Mouse (Mus musculus): ENCODE measurements around the gene Lck.
"Not testable (repeated sequence)": the region's sequence is repeated elsewhere in the genome, so short reads cannot be mapped to it uniquely, and the experiment has no call there.

The Lck gene

DNA sequence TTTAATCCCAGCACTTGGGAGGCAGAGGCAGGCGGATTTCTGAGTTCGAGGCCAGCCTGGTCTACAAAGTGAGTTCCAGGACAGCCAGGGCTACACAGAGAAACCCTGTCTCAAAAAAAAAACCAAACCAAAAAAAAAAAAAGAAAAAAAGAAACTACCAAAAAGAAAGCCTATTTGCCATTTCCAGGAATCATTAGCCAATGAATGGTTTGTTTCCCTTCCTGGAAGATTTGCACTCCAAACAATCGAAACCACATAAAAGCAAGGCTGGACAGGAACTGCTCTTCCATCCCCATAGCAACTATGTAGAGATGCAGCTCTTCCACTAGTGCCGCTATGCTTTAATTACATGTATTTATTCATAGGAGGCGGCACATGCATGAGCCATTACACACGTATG, 18.9 kb downstream of the Lck start:
- DNase-seq: not testable (repeated sequence)

DNA sequence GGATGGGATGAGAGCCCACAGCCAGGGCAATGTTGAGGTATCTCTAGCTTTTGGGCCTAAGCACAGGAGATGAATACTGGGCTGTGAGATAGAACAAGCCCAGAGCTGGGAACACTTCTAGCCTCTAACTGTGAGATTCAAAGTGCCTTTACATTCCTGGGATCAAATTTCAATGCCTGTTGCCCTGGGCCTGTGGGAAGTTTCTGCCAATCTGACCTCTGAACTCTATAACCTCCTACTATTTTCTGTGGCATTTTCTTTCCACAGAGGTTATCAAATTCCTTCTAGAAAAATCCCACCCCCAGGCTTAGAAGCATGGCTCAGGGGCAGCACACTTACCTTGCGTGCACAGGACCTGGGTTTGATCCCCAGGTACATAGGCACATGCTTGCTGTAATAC, 23.1 kb downstream of the Lck start:
- no peak for DNase-seq

DNA sequence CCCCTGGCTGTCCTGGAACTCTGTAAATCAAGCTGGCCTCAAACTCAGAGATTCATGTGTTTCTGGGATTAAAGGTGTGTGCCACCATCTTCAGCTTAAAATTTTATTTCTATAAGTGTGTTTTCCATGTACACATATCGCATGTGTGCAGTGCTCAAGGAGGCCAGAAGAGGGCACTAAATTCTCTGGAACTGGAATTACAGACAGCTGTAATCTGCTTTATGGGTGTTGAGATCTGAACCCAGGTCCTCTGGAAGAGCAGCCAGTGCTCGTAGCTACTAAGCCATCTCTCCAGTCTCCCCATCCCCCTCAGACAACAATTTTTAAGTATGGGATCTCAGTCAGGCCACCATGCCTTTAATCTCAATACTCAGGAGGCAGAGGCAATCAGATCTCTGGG, 24.1 kb downstream of the Lck start:
- DNase-seq: no peak

DNA sequence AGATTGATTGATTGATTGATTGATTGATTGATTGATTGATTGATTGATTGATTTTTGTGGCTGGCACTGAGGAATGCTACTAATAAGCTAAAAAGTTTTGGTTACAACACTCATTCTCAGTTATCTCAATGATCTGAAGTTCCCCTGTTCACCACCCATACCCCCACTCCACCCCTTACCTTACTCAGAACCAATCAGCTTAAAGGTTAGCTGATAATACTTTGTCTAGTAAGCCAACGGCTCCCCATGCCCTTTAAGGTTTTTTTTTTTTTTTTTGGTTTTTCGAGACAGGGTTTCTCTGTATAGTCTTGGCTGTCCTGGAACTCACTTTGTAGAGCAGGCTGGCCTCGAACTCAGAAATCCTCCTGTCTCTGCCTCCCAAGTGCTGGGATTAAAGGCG, 25.8 kb downstream of the Lck start:
- not testable (repeated sequence) for DNase-seq

DNA sequence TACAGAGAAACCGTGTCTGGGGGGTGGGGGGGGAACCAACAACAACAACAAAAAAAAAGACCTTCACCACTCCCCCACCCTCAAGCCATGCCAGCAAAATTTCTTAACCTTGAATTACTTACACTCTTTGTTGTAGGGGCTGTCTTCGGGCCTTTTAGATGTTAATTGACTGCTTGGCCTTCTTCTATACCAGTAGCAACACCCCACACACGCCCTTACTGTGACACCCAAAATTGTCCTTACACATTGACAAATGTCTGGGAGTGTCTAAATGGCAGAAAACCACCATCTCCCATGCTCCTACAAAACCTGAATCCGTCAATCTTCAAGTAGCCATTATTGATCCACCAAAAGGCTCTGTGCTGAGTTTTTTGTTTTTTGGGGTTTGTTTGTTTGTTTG, 29.3 kb downstream of the Lck start:
- DNase-seq: no peak

DNA sequence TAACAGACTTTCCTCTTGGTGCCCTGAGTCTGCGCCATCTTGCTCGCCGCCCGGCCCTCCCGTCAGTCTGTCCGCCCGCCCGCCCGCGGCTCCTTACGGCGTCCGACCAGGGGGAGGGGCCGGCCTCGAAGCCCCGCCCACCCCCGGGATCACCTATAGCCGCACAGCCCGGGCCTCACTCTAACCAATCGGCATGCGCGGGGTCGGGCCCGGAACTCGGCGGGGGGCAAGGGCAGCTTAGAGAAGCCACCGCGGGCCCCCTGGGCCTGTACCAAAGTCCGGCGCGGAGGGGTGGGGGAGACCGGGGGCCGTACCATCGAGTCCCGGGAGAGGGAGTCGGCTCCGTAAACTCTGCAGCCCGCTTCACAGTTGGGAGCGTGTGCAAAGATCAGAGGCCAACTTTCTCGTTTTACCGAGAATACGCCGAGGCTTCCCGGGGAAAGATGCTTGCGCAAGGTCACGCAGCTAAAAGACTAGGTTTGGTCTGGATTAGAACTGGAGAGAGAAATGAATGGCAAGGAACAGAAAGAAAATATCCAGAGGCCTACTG, 30.8 kb downstream of the Lck start, which contains the start of gene Hdac1:
Gene Hdac1 (minus strand): TSS at position 122 of the 550 bp plus-strand sequence.
- peak; percentile 98 for DNase-seq

DNA sequence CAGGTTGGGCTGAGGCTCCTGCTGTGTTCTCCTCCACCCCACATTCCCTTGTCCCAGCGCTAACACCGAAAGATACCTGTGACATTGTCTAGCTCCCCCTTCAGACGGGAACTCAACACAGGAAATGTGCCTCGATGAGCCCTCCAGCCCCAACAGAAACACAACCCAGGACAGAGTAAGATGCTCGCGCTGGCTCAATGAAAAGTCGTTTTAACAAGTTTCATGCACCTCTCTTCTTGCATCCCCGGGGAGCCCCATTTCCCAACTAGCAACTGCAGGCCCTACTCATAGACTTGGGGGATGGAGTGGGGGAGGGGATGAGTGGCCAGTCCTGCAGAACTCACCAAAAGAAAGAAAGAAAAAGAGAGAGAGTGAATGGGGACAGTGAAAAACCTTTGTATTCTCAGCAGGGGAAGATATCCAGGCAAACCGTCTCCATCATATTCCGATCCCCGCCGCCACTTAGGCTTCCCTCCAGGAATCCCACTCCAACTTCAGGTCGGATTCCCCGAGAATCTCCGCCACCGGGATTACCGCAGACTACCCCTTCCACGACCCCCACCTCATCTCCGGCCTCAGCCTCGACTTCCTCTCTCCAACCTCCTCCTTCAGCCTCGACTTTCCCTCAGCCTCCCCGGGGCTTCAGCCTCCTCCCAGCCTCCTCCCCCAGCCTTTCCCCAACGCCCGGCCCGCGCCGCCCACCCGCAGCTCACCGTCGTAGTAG, 31.4 kb downstream of the Lck start:
- peak; percentile 51 for DNase-seq

DNA sequence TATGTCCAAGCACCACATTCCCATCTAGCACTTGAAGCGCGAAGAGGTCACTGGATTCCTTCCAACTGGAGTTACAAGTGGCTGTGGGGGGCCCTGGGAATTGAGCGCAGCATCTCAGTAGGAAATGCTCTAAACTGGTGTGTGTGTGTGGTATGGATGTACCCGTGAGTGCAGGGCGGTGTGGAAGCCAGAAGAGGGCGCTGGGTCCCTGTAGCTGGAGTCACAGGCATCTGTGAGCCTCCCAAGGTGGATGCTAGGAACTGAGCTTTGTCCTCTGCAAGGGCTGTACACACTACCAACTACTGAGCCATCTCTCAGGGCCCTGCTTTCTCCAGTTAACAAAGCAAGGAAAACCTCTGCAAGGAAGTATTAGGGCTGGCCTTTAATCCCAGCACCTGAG, 33.4 kb downstream of the Lck start:
- DNase-seq: no peak

DNA sequence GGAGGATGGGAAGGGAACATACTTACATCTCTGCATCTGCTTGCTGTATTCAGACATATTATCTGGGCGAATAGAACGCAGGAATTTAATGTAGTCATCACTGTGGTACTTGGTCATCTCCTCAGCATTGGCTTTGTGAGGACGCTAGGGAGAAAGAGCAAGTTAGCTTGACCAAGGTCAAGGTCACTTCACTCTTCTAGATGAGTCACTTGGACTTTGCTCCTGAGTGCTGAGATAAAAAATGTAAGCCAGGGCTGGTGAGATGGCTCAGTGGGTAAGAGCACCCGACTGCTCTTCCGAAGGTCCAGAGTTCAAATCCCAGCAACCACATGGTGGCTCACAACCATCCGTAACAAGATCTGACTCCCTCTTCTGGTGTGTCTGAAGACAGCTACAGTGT, 44.5 kb downstream of the Lck start:
- not testable (repeated sequence) for DNase-seq

DNA sequence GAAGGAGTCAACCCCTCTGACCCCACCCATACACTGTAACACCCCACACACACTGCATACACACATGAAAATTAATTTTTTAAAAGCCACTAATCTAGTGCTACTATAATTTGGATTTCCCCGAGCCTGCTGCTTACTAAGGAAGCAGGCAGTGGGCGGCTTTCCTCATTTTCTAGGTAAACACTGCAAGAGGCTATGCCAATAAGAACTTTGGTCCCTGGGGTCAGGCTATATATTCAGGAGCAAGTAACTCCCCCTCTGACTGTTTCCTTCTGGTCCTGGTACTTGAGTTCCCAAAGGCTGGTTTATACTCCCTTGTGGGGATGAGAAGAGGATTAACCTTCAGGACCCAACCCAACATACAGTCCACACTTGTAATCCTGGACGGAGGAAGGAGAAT, 47.6 kb downstream of the Lck start:
- DNase-seq: no peak

DNA sequence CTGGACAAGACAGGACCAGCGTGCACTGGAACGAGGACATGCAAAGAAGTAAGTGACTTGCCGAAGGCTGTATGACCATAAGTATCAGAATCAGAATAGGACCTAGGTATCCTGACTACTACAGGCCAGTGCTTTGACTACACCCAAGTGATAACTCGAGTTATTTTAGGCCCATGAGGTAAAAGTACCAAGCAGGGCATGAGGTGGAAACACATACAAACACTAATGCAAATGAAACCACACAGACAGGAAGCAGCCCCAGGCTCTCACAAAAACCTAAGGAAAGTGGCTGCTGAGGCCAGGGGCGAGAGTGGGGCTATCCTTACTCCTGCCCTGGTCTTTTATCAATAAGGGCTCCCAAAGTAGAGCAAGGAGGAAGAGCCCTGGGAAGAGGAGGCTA, 48.1 kb downstream of the Lck start:
- no peak for DNase-seq

DNA sequence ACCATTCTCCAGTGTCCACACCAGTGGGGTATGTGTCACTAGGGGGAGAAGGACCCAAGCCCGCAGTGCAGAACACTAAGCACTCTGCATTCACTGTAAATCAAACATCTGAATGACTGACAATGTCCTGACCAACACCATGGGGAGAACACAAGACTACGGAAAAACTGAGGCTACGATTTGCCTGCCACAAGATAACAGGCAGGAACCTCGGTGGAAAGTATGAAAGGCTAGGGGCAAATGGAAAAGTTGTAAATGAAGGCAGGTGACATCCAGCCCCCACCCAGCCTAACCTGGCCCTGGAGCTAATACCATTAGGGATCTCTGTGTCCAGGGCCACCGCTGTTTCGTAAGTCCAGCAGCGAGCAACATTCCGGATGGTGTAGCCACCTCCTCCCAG, 54.9 kb downstream of the Lck start:
- no peak for DNase-seq

DNA sequence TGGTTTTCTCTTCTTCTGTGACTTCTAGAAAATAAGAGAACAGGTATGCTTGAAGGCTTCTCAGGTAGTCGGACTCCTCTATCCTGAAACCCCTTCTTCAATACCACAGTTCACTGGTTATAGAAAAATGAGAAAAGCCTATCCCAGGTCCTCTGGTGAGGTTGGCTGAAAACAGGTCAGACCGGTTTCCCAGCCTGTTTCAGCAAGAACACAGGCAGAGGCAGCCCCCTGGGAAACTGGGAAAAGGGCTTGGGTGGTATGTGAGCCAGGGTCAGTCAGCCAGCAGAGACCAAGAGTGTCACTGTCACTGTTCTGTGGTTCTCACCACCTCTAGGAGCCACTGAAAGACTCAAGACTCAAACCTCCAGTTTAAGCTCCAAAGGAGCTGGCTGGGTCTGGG, 56.5 kb downstream of the Lck start:
- no peak for DNase-seq

DNA sequence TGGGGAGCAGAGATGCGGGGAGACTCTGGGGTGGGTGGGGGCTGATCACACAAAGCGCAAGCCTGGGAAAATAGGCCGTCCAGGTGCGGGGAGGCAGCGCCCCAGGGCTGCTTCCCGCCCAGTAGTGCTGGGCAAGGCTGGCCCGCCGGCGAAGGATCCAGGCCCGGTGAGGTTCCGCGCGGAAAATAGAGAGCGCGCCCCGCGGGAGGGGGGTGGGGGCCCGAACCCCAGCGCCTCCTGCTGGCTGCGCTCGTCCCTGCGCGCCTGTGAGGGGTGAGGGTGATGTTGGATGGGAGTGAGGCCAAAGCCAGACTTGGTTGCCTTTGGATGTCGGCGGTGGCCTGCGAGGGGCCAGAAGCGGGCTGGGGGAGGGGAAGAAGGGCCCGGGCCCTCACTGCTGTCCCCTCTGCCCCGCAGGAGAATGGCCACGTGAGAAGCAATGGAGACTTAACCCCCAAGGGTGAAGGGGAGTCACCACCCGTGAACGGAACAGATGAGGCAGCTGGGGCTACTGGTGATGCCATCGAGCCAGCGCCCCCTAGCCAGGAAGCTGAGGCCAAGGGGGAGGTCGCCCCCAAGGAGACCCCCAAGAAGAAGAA, 59.0 kb downstream of the Lck start:
- no peak for DNase-seq

DNA sequence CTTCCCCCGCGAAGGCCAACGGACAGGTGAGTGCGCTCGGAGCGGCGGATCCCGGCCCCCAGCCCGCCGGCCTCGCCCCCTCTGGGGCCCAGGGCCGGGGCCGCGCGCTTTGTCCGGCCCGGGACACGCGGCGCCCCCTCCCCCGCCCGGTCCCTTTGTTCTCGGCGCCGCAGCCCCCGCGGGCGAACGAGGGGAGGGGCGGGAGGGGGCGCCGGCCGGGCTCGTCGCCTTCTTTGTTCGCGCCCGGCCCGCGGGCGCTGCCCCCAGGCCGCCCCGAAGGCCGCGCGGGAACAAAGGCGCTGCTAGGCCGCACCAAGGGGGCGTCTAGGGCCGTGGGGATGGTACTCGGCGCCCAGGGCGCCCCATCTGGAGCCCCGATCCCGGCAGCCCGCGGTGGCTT, 59.5 kb downstream of the Lck start:
- no peak for DNase-seq

DNA sequence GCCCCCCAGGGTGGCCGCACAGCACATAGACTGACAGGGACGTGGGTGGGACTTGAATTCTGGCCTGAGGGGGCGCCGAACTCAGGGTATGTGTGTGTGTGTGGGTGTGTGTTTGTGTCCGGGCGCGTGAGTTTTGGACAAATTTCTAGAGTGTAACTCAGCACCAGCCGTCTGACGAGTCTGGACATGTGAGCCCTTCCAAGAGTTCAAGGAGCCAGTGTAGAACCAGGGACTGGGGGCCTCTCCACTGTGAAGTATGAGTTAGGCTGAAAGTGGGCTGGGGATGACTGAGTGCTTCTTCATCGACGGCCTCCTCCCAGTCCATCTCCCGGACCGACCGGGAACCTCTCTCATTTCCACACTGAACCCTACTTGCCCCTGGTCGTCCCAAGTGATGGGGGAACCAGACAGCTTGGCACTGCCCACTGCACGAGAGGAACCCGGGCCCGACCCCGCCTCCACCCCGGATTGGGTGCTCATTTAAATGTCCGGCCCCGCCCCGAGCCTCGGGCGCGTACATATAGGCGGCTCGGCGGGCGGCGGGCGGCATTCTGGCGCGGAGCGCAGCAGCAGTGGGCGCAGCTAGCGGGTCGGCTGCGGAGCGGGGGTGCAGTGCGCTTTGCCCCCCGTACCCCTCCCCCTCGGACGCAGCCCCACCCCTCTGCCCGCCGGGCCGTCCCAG, 60.2 kb downstream of the Lck start, which contains the start of gene Marcksl1:
Gene Marcksl1 (plus strand): TSS at position 496 of the 682 bp plus-strand sequence.
- DNase-seq: no peak

DNA sequence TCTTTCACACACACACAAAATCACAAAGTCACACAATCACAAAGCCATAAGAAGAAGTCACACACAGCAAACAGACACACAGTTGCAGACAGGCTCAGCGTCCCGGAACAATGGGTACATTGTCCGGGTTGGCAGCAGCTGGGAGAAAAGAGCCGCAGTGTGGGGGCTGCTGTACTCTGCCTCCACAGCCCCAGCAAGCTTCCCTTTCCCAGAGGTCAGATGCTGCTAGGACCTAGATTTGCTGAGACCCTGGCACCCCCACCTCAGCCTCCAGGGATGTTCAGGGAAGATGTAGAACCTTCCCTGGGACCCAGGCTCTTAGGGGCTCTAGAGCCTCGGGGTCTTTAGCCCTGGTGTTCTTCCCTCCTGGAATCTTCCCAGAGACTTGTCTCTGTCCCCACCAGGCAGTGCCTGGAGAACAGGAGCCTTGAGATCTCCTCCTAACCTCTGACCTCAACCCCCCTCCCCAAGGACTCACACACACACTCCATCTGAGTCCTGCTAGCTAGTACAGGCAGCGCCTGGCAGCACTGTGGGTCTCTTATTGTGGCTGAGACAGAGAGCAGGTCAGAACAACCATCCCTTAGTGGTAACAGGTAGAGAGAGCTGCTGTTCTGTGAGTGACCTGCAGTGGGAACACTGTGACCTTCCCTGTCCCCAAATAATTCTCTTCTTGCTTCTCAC, 61.9 kb downstream of the Lck start:
- no peak for DNase-seq

DNA sequence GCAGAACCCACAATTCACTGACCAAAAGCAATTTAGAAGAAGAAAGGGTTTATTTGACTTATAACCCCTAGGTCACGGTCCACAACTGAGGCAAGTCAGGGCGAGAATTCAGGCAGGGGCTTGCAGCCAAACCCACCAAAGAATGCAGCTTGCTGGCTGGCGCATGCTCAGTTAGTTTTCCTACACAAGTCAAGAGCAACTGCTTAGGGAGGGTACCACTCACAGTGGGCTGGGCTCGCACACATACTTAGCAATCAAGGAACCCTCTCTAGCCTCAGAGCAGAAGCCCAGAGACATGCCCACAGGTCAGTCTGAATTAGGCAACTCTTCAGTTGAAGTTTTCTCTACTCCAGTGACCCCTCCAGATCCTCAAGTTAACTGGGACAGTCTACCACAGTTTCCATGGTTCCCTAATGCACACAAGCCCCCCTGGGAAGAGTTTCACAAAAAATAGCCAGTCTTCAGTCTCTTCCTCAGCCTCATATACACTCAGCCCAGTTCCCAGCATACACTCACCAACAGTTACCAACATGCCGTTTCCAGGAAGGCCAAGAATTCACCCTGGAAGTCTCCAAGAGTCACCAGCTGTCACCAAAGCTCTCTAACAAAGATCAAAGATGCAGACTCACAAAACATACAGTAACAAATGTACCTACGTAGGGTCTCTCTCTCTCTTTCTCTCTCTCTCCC, 62.6 kb downstream of the Lck start:
- DNase-seq: no peak

DNA sequence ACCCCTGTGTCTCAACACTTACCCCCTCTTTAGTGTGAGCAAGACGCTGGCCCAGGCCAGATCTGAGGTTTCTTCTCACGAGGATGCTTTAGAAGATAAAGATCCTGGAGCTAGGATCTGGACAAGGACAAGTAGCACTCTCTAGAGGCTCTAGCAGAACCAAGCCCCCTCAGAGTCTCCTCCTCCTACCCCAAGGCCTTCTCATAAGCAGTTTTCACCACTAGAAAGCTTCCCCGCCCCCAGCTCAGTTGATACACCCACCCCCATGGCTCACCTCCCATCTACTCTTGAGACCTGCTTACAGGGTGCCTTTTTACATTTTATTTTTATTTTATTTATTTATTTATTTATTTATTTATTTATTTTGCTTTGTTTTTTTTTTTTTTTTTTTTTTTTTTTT, 63.8 kb downstream of the Lck start:
- no peak for DNase-seq

DNA sequence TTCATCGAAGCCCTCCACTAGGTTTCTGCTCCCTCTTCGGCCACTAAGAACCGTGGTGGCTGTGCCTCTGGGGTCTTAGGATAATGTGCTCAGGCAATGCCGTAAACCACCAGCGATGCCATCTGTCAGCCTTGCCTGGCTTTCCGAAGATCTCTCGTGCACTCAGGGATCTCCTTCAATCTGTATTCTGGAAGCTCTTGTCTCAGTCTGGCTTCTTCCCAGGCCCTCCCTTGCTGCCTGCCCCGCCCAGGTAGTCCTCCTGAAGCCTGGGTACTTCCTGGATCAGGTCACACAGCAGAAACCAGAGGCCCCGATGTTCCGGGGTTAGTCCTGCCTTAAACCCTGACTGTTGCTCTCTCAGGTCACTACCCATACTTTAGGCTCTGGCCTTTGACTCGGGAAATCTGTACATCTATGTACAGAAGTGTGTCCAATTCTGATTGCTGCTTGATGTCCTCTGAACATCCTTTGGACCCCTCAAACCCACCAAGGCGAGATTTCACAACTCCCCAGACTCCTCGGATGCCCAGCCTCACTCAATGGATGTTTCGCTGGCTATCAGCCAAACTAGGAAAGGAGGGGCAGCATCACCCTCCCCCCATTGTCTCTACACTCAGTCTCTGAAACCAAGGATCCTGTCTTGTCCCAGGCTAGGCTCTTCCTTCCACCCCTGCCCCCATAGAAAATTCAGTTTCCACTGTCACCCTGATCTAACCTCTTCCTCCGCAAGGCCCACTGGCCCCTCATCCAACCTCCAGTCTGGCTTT, 64.4 kb downstream of the Lck start:
- DNase-seq: no peak

DNA sequence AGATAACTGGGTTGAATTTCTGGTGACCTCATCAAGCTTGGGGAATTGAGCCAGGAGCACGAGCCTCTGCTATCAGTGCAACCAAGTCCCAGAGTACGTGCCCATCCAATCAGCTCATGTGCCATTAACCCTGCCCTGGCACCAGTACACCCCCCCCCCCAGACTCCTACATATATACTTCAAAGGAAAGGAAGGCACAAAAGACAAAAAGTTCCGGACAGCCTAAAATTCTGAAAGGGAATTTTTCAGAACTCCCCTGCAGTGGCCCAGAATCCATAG, 65.3 kb downstream of the Lck start:
- no peak for DNase-seq
